Mouse (Mus musculus) cerebellum, adult 18-20 months (tissue): Measurements from ENCODE around the gene Grid2.

Experiments used
- DNase-seq, 2 experiments: peaks; one replicate each; pipeline ENCODE4 v3.0.0; 2021

The Grid2 gene

GRCm38 (mm10) chr6:64731621-64732320 lies 1476.1 kb downstream of the Grid2 start:
- no peak for DNase-seq

- DNase-seq: no peak
Observed at GRCm38 (mm10) chr6:64733311-64733710, 1477.6 kb downstream of the Grid2 start.

GRCm38 (mm10) chr6:64734441-64735320 lies 1479.0 kb downstream of the Grid2 start:
- peak in 1 of 2 experiments; percentile 9 for DNase-seq

- DNase-seq: no peak
Observed at GRCm38 (mm10) chr6:64736317-64736716, 1480.6 kb downstream of the Grid2 start.

GRCm38 (mm10) chr6:64742915-64743489 lies 1487.3 kb downstream of the Grid2 start:
- DNase-seq: no peak
